Mouse (Mus musculus) liver, adult 2 months (tissue): Measurements from ENCODE around the gene Stat5a.

Experiments used
- CTCF ChIP-seq: fragments of 200-500 bp; IDR thresholded peaks from 2 replicates; pipeline ENCODE4 v1.5.1; 2011; ENCODE audit warnings: low read depth, low read length, control low read depth
- POLR2A ChIP-seq: fragments of 200-500 bp; IDR thresholded peaks from 2 replicates; pipeline ENCODE4 v1.6.1; 2011; ENCODE audit warnings: low read length, control low read depth; ENCODE audit not compliant: insufficient read depth; ENCODE audit errors: extremely low read depth

- no peak for TF ChIP-seq CTCF
- no peak for TF ChIP-seq POLR2A
Observed at GRCm38 (mm10) chr11:100819626-100820025, 39.5 kb upstream of the Stat5a start.
